Mouse (Mus musculus) kidney, postnatal 10 days (tissue): ENCODE measurements around the gene Nfe2l2.

ENCODE experiments used
- DNase-seq: peaks from one replicate; pipeline ENCODE4 v3.0.0; 2021; ENCODE audit warnings: mixed read lengths

The Nfe2l2 gene

GRCm38 (mm10) chr2:75704234-75705161 lies at the start of gene Nfe2l2:
Gene Nfe2l2 (minus strand): TSS chr2:75704641.
- peak; percentile 100 for DNase-seq

GRCm38 (mm10) chr2:75752306-75753175 lies 48.1 kb upstream of the Nfe2l2 start:
- DNase-seq: no peak

GRCm38 (mm10) chr2:75751896-75752295 lies 47.5 kb upstream of the Nfe2l2 start:
- no peak for DNase-seq

- DNase-seq: no peak
Measured at GRCm38 (mm10) chr2:75750869-75751268, 46.4 kb upstream of the Nfe2l2 start.

GRCm38 (mm10) chr2:75750043-75750718 lies 45.7 kb upstream of the Nfe2l2 start:
- no peak for DNase-seq

GRCm38 (mm10) chr2:75748841-75749240 lies 44.4 kb upstream of the Nfe2l2 start:
- no peak for DNase-seq

- no peak for DNase-seq
Measured at GRCm38 (mm10) chr2:75737006-75737503, 32.6 kb upstream of the Nfe2l2 start.

- no peak for DNase-seq
Measured at GRCm38 (mm10) chr2:75734196-75734865, 29.9 kb upstream of the Nfe2l2 start.

GRCm38 (mm10) chr2:75733177-75733576 lies 28.7 kb upstream of the Nfe2l2 start:
- DNase-seq: no peak

GRCm38 (mm10) chr2:75731929-75732328 lies 27.5 kb upstream of the Nfe2l2 start:
- DNase-seq: no peak

GRCm38 (mm10) chr2:75731233-75731651 lies 26.8 kb upstream of the Nfe2l2 start:
- no peak for DNase-seq

- DNase-seq: no peak
Measured at GRCm38 (mm10) chr2:75730052-75730451, 25.6 kb upstream of the Nfe2l2 start.

- DNase-seq: no peak
Measured at GRCm38 (mm10) chr2:75724863-75725445, 20.5 kb upstream of the Nfe2l2 start.

- no peak for DNase-seq
Measured at GRCm38 (mm10) chr2:75723481-75723880, 19.0 kb upstream of the Nfe2l2 start.

- no peak for DNase-seq
Measured at GRCm38 (mm10) chr2:75722893-75723292, 18.5 kb upstream of the Nfe2l2 start.

- no peak for DNase-seq
Measured at GRCm38 (mm10) chr2:75720236-75721027, 16.0 kb upstream of the Nfe2l2 start.

- DNase-seq: no peak
Measured at GRCm38 (mm10) chr2:75719331-75719869, 15.0 kb upstream of the Nfe2l2 start.

GRCm38 (mm10) chr2:75716046-75717016 lies 11.9 kb upstream of the Nfe2l2 start:
- DNase-seq: no peak

GRCm38 (mm10) chr2:75714766-75715165 lies 10.3 kb upstream of the Nfe2l2 start:
- DNase-seq: no peak
